ENCODE assay signal across 25 mouse cellular contexts in genomic region chr10:86385656-86386055, GRCm38 (mm10).
DNase-seq lines count a peak whose midpoint lies in the region; ATAC-seq lines count a peak whose summit lies in the region.
"Had no signal": no experiment of that assay in that cellular context is flagged by ENCODE, and none has a peak within 500 bp of the region (broad histone marks: within the 10 kb centered on the region; RNA-seq: fewer than 3 reads in every experiment).

No protein-coding gene starts in this region.

- WGBS in heart, embryonic 10.5 days, result 81% methylated on average over 4 of the region's 4 CpGs

- H3K27me3 ChIP-seq in heart, embryonic 10.5 days (ENCODE audit: insufficient read depth, poor library complexity, severe bottlenecking), result no peaks in the 10 kb centered on the region
- H3K27me3 ChIP-seq in splenic B cell, adult 2 months (ENCODE audit: control insufficient read depth, insufficient read depth, low read length, poor library complexity, severe bottlenecking), result no peaks in the 10 kb centered on the region
- H3K27me3 ChIP-seq: embryonic facial prominence, embryonic 13.5 days; forebrain, embryonic 15.5 days; heart, embryonic 12.5 days; hindbrain, embryonic 13.5 days; limb, embryonic 12.5 days; Patski had no signal

- no peak overlapping the region for H3K4me3 ChIP-seq in heart, embryonic 10.5 days
- H3K4me3 ChIP-seq: embryonic facial prominence, embryonic 13.5 days; forebrain, embryonic 15.5 days; heart, embryonic 12.5 days; hindbrain, embryonic 13.5 days; limb, embryonic 12.5 days; liver, embryonic 13.5 days; myocyte had no signal

- ATAC-seq in granulocyte monocyte progenitor cell, adult 5-6 weeks (replicated peaks; ENCODE audit: poor library complexity, severe bottlenecking), result peak; percentile 98
- ATAC-seq: forebrain, embryonic 15.5 days; midbrain, embryonic 16.5 days; Patski had no signal

- peaks cover 30% of the 10 kb centered on the region for H3K4me1 ChIP-seq in heart, embryonic 10.5 days

- no peak overlapping the region for H3K27ac ChIP-seq in heart, embryonic 10.5 days
- H3K27ac ChIP-seq: embryonic facial prominence, embryonic 13.5 days; forebrain, embryonic 15.5 days; hindbrain, embryonic 13.5 days; limb, embryonic 12.5 days; liver, embryonic 13.5 days had no signal

- peak; percentile 52 for DNase-seq in heart, embryonic 10.5 days (ENCODE audit: low spot score)
- DNase-seq in heart, adult 9 months (ENCODE audit: low spot score in 2 of 2), result no peak
- DNase-seq in A20 (ENCODE audit: low read depth, low spot score), result peak; percentile 9
- peak; percentile 3 for DNase-seq in splenic B cell, adult 2 months (ENCODE audit: low read depth, low spot score)
- DNase-seq in layer of hippocampus, adult 18-20 months (ENCODE audit: low spot score in 2 of 2), result no peak
- no peak for DNase-seq in spleen, adult 18-20 months
- DNase-seq: adrenal gland, postnatal 36 days; cerebellum, adult 11 months; cerebellum, postnatal 10 days; heart, postnatal 10 days; kidney, adult 11 months; kidney, postnatal 4 days; liver, embryonic 13.5 days; lung, embryonic 14.5 days; right cerebral cortex, postnatal 4 days had no signal

- no peaks in the 10 kb centered on the region for H3K9me3 ChIP-seq in heart, embryonic 10.5 days
- H3K9me3 ChIP-seq: embryonic facial prominence, embryonic 13.5 days; forebrain, embryonic 15.5 days; G1E; heart, embryonic 12.5 days; hindbrain, embryonic 13.5 days; limb, embryonic 12.5 days; liver, embryonic 13.5 days had no signal

- H3K36me3 ChIP-seq in heart, embryonic 10.5 days, result no peaks in the 10 kb centered on the region
- H3K36me3 ChIP-seq in splenic B cell, adult 2 months (ENCODE audit: control insufficient read depth, insufficient read depth, low read length, poor library complexity, severe bottlenecking), result no peaks in the 10 kb centered on the region
- H3K36me3 ChIP-seq: embryonic facial prominence, embryonic 13.5 days; forebrain, embryonic 15.5 days; G1E; heart, embryonic 12.5 days; hindbrain, embryonic 13.5 days; limb, embryonic 12.5 days; liver, embryonic 13.5 days had no signal

Comparison
In these comparisons a context has a peak if more than half of its experiments do, and no peak if none do; other contexts are left out.
1. DNase-seq: peak in heart, embryonic 10.5 days (single experiment), A20 (single experiment) and splenic B cell, adult 2 months (single experiment); none in heart, adult 9 months (0 of 2), layer of hippocampus, adult 18-20 months (0 of 2) and spleen, adult 18-20 months (0 of 2).